Mouse (Mus musculus): ENCODE data around the gene Olfr490. TPM values are rescaled to one million over a fixed set of nuclear protein-coding genes. Genes with fewer than 3 reads are reported as not detected.

Gene Olfr490
- total RNA-seq (2021) = not detected
- long read RNA-seq, experiment 1 = 0 reads
- long read RNA-seq, experiment 2 = 0 reads

DNA sequence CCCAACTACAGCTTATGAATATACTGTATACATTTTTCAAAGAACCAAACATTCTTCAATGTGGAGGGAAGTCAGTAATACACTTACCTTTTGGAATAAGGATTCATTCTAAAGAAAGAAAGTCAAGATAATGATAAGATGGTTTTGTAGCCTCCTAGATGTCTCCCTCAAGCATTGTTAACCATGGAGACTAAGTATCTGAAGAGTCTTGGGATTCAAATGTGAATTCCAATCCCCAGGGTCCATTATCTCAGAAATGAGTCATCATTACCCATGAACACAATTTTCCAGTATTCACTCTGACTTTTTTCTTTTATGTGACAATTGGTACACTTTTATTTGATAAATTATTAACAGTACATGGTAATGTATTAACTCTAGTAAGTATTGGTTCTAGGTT lies at the start of gene Olfr490:
TSS of gene Olfr490 (minus strand) at position 101 of the 400 bp plus-strand sequence.
- intact Hi-C loops (cut with DNase I) = no loop called here
- DNase-seq (ENCODE audit: low spot score in 2 of 2) = no peak

GRCm38 (mm10) chr7:108323574-108323973 lies 34.8 kb upstream of the Olfr490 start, which contains the start of gene Olfr492:
Gene Olfr492 (minus strand): TSS chr7:108323674.
- DNase-seq (ENCODE audit: low spot score in 2 of 2) = no peak
- intact Hi-C loops (cut with DNase I) = no loop called here

DNA sequence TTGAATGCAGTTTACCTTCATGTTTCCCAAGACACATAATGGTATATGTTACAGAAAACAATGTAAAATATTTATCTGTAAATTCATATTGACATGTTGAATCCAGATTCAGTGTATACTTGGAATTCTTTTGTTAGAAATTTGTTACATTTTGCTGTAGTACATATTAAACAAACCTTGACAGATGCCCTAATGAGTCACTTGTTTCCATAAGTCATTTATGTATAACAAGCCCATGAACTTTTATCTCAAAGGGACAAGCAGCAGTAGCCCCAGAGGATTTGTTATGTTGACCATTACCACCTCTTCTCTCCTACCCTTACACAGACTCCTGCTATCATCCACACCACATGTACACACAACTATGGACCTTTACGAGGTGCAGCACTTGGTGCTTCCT lies 24.4 kb upstream of the Olfr490 start, which contains the start of gene Olfr491:
TSS of gene Olfr491 (plus strand) at position 301 of the 400 bp plus-strand sequence.
- DNase-seq (ENCODE audit: low spot score in 2 of 2) = no peak
- intact Hi-C loops (cut with DNase I) = no loop called here

GRCm38 (mm10) chr7:108258247-108258646 lies 30.5 kb downstream of the Olfr490 start, which contains the start of gene Olfr488:
Gene Olfr488 (minus strand): TSS chr7:108258347.
- no peak for DNase-seq (ENCODE audit: low spot score in 2 of 2)
- intact Hi-C loops (cut with DNase I) = no loop called here

Other genes starting within 250 kb of the Olfr490 start
- gene Olfr479, start 238.2 kb downstream of the Olfr490 start, total RNA-seq (2021) = not detected
- gene Olfr480, start 221.6 kb downstream of the Olfr490 start, total RNA-seq (2021) = not detected
- not detected for gene Olfr481, start 209.1 kb downstream of the Olfr490 start, total RNA-seq (2021)
- gene Olfr482, start 191.3 kb downstream of the Olfr490 start, total RNA-seq (2021) = 1 to 10 TPM; 2.0 to 2.3 TPM
- not detected for gene Olfr483, start 188.1 kb downstream of the Olfr490 start, total RNA-seq (2021)
- not detected for gene Olfr484, start 161.5 kb downstream of the Olfr490 start, total RNA-seq (2021)
- not detected for gene Olfr485, start 129.1 kb downstream of the Olfr490 start, total RNA-seq (2021)
- not detected for gene Olfr486, start 116.2 kb downstream of the Olfr490 start, total RNA-seq (2021)
- not detected for gene Olfr487, start 74.3 kb downstream of the Olfr490 start, total RNA-seq (2021)
- not detected for gene Olfr488, start 30.6 kb downstream of the Olfr490 start, total RNA-seq (2021)
- not detected for gene Olfr491, start 24.5 kb upstream of the Olfr490 start, total RNA-seq (2021)
- gene Olfr492, start 34.7 kb upstream of the Olfr490 start, total RNA-seq (2021) = not detected
- not detected for gene Olfr493, start 58.0 kb upstream of the Olfr490 start, total RNA-seq (2021)
- gene Olfr494, start 76.4 kb upstream of the Olfr490 start, total RNA-seq (2021) = not detected
- not detected for gene Olfr495, start 104.2 kb upstream of the Olfr490 start, total RNA-seq (2021)
- gene Olfr497, start 131.5 kb upstream of the Olfr490 start, total RNA-seq (2021) = not detected
- not detected for gene Olfr498, start 176.4 kb upstream of the Olfr490 start, total RNA-seq (2021)
- not detected for gene Olfr502, start 236.1 kb upstream of the Olfr490 start, total RNA-seq (2021)

All from left cerebral cortex, postnatal 14 days (tissue).